Mouse (Mus musculus) neutrophil, adult 59 days (primary cell): Measurements from ENCODE around the gene Gpsm1. TPM values are rescaled to one million over a fixed set of nuclear protein-coding genes. Genes with fewer than 3 reads are reported as not detected.

Experiments used
- total RNA-seq, 2 experiments: library from RNA; stranded (reverse); gene quantifications; 1 replicate in 1 of 2; 2 replicates in 1 of 2; pipeline ENCODE4 v1.2.4; 2023

The Gpsm1 gene
- total RNA-seq = 10 to 100 TPM; 11.2 to 15.7 TPM

DNA sequence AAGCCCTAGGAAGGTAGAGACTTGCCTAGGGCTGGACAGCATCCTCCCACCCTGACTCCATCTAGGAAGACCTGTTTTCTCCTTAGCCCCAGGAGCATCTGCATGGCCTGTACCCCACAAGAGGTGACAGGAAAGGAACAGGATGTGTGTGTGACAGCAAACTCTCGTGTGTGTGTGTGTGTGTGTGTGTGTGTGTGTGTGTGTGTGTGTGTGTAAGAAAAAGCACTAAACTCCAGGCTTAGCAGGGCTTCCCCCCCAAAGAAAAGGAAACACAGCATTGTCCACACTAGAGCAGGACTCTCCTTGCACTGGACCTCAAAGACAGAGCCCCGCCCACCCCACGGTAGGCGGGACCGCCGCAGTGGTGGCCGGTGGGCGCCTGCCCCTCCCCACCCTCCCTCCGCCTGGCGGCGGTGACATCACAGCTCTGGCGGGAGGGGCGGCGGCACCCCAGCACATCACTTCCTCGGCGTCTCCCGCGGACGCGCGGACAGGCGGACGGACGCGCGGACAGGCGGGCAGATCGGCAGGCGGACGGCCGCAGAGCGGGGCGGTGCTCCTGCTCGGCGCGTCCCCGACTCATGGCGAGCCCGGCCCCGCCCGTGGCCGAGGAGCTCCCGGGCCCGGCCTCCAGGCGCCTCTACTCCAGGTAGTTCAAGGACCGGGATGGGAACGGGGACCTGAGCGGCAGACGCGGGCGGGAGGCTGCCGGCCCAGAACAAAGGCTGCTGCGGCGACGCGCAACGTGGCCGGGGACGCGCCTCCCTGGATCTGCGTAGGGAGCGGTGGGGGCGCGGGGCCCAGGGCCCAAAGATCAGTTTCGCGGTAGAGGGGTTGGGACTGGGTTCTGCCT is at the start of gene Gpsm1:
TSS of gene Gpsm1 (plus strand) at position 444 of the 853 bp plus-strand sequence.

DNA sequence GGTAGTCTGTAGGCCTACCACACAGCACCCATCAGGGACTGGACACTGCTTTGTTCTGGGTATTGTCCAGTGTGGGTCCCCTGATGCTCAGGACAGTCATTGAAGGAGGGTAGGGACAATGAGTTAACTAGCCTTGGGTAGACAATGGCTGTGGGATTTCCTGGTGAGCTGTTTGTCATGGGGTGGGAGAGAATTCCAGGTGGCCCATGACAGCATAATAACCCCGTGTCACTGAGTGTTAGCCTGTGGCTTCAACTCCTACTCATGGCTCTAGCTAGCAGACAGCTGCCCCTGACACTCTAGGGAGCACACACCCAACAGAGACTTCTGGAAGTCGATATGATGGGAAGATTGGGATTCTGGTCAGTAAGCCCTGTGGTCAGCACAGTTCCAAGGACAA is 20.9 kb upstream of the Gpsm1 start, which contains the start of gene Ccdc187:
TSS of gene Ccdc187 (minus strand) at position 101 of the 400 bp plus-strand sequence.

DNA sequence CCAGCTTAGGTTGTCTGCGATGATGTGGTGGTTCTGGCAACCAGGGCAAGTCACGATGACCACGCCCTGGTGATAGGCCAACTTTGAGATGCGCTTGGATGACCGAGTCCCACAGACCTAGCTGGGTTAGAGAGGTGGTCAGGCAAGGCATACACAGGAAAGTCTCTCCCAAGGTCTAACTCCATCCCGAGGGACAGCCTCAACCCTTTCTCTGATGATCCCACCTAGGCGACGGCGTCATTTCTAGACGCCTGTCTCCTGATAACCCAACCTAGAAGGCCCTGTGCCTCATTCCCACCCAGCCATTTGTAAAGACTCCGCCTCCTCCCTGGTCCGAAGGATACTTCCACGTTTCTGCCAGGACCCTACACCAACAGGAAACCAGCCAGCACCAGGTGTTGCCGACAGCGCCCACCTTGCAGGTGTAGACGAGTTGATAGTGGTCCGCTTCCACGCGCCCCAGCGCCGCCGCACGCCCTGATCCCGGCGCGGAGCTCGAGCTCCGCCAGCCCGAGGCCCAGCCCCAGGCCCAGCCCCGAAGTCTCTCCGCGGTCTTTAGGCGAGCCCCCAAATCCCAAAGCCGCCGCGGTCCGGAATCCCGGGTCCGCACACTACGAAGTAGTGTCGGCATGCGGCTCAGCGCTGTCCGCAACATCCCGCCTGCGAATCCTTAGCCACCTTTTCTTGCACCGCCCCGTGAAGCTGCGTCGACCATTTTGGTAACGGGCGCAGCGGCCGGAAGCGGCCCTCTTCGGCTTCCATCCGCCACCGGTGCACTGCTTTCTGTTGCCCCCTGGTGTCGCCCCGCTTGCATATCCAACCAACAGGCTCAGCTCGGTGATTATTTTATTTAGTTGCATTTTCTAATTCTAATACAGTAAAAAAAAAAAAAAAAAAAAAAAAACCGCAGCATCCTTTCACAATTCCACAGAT is 36.3 kb downstream of the Gpsm1 start, which contains the start of gene Dnlz:
TSS of gene Dnlz (minus strand) at position 753 of the 933 bp plus-strand sequence.

DNA sequence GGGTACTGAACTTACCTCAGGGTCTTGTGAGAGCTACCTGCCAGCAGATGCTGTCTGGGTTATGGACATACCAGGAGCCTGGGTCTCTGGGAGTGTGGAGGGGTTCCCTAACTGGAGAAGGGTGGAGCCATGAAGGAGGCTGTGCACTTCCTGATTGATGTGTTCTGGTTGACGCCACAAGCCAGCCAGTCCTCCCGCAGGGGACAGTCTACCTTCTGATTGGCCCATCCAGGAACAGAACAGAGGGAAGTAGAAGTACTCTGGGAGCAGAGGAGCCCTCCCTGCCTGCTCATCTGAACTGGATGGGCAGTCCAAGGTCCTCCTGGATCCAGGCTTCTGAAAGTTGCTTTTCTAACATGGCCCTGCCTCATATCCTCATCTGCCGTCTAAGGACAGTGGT is 45.5 kb downstream of the Gpsm1 start, which contains the start of gene Card9:
TSS of gene Card9 (minus strand) at position 147 of the 400 bp plus-strand sequence.

DNA sequence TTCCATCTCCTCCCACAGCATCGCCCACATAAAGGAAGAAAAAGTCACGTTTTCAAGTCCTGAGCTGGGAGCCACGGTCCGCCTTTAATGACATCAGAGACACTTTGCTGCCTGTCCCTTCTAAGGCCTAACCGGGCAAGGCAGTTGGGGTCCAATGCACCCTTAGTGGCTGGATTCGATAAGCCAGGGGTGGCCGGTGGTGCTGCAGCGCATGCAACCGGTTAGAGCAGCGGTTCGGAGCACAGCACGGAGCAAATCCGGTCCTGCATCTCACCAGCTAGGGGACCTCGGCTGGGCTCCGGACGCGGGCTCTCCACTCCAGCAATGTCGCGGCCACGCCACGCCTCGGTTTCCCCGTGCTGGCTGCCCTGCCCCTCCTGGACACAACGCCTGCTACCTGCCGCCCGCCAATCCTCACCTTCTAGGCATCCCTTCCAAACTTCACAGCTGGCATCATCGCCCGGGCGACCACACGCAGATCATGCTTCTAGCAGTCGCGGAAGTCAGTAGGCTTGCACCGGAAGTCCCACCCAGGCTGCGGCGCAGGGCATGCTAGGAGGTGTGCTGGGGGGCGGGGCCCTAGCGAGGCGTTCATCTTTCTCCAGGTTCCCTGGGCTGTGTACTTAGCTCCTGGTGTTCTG is 64.9 kb downstream of the Gpsm1 start, which contains the start of gene Snapc4:
TSS of gene Snapc4 (minus strand) at position 523 of the 641 bp plus-strand sequence.

DNA sequence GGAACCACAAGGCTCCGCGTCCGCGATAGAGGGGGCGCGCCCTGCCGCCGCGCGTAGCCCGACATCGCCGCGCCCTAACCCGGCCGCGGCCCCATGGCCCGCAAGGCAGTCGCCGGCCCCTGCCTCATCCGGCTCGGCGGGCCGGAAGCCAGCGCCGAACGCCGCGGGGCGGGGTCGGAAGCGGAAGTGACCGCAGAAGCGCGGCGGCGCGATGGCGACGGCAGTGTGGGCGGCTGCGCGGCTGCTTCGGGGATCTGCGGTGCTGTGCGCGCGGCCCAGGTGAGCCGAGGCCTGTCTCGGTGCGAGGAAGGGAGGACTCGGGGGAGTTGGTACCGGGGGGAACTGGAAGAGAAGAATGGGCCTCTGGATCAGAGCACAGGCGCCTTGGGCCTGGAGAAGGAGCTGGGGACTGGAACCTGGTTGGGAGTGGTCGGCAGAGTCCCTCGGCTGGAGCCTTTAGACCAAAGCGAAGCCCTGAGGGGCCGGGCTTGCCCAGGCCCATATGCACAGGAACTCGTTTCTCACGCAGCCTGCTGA is 73.9 kb downstream of the Gpsm1 start, which contains the start of the genes Entr1 and Pmpca:
TSS of gene Entr1 (minus strand) at position 163 of the 537 bp plus-strand sequence.
TSS of gene Pmpca (plus strand) at position 186 of the 537 bp plus-strand sequence.

Other genes starting within 250 kb of the Gpsm1 start
- gene Nacc2, start 192.3 kb upstream of the Gpsm1 start, total RNA-seq = 1 to 10 TPM; 1.8 to 4.0 TPM
- gene Lhx3, start 107.2 kb upstream of the Gpsm1 start, total RNA-seq = not detected
- 1 to 10 TPM; 3.4 to 4.1 TPM for gene Qsox2, start 78.0 kb upstream of the Gpsm1 start, total RNA-seq
- not detected for gene Ccdc187, start 21.0 kb upstream of the Gpsm1 start, total RNA-seq
- gene Dnlz, start 36.6 kb downstream of the Gpsm1 start, total RNA-seq = 1 to 10 TPM; 4.3 to 6.1 TPM
- 100 to 1,000 TPM; 164 to 201 TPM for gene Card9, start 45.4 kb downstream of the Gpsm1 start, total RNA-seq
- gene Snapc4, start 65.1 kb downstream of the Gpsm1 start, total RNA-seq = 10 to 100 TPM; 17.2 to 17.3 TPM
- gene Entr1, start 73.8 kb downstream of the Gpsm1 start, total RNA-seq = 100 to 1,000 TPM in 1 of 2 experiments, 10 to 100 TPM in 1; 96.3 to 106 TPM
- gene Pmpca, start 73.8 kb downstream of the Gpsm1 start, total RNA-seq = 10 to 100 TPM; 53.7 to 55.0 TPM
- 10 to 100 TPM; 18.7 to 18.9 TPM for gene Inpp5e, start 93.7 kb downstream of the Gpsm1 start, total RNA-seq
- gene Sec16a, start 129.7 kb downstream of the Gpsm1 start, total RNA-seq = 10 to 100 TPM; 50.4 to 53.5 TPM
- gene Notch1, start 201.1 kb downstream of the Gpsm1 start, total RNA-seq = 100 to 1,000 TPM; 180 to 243 TPM